Mouse (Mus musculus) gastrocnemius, postnatal 10 days (tissue): ENCODE results near the gene Srrm4. TPM values are rescaled to one million over a fixed set of nuclear protein-coding genes. Genes with fewer than 3 reads are reported as not detected.

Experiments
- DNase-seq: peaks from one replicate; pipeline ENCODE4 v3.0.0; 2021; ENCODE audit warnings: mixed read lengths
- total RNA-seq, 2 experiments: library from RNA; stranded (reverse); gene quantifications; 2 replicates each; pipeline ENCODE4 v1.2.3; 2021

The Srrm4 gene
- total RNA-seq, 2 experiments from 2014 or later, result 0.19 to 0.36 TPM

- DNase-seq, result no peak
Observed at GRCm38 (mm10) chr5:116553106-116553505, 38.5 kb downstream of the Srrm4 start.

- DNase-seq, result no peak
Observed at GRCm38 (mm10) chr5:116552584-116552983, 39.0 kb downstream of the Srrm4 start.

- no peak for DNase-seq
Observed at GRCm38 (mm10) chr5:116545746-116546145, 45.9 kb downstream of the Srrm4 start.

GRCm38 (mm10) chr5:116542317-116542716, 49.3 kb downstream of the Srrm4 start:
- DNase-seq, result no peak

- no peak for DNase-seq
Observed at GRCm38 (mm10) chr5:116541128-116541527, 50.5 kb downstream of the Srrm4 start.

GRCm38 (mm10) chr5:116539360-116539759, 52.3 kb downstream of the Srrm4 start:
- DNase-seq, result no peak

GRCm38 (mm10) chr5:116538491-116538890, 53.1 kb downstream of the Srrm4 start:
- DNase-seq, result no peak

GRCm38 (mm10) chr5:116526324-116526723, 65.3 kb downstream of the Srrm4 start:
- DNase-seq, result no peak

GRCm38 (mm10) chr5:116525308-116525707, 66.3 kb downstream of the Srrm4 start:
- DNase-seq, result no peak

GRCm38 (mm10) chr5:116523553-116523952, 68.1 kb downstream of the Srrm4 start:
- no peak for DNase-seq

- no peak for DNase-seq
Observed at GRCm38 (mm10) chr5:116523079-116523478, 68.5 kb downstream of the Srrm4 start.

- DNase-seq, result no peak
Observed at GRCm38 (mm10) chr5:116522273-116522672, 69.3 kb downstream of the Srrm4 start.

- DNase-seq, result no peak
Observed at GRCm38 (mm10) chr5:116518047-116518446, 73.6 kb downstream of the Srrm4 start.

GRCm38 (mm10) chr5:116512135-116512534, 79.5 kb downstream of the Srrm4 start:
- no peak for DNase-seq

- DNase-seq, result no peak
Observed at GRCm38 (mm10) chr5:116510229-116510628, 81.4 kb downstream of the Srrm4 start.

- DNase-seq, result no peak
Observed at GRCm38 (mm10) chr5:116501342-116501741, 90.3 kb downstream of the Srrm4 start.

- DNase-seq, result no peak
Observed at GRCm38 (mm10) chr5:116498880-116499640, 92.6 kb downstream of the Srrm4 start.

GRCm38 (mm10) chr5:116497866-116498265, 93.8 kb downstream of the Srrm4 start:
- no peak for DNase-seq

GRCm38 (mm10) chr5:116497205-116497604, 94.4 kb downstream of the Srrm4 start:
- DNase-seq, result no peak

- no peak for DNase-seq
Observed at GRCm38 (mm10) chr5:116496717-116497116, 94.9 kb downstream of the Srrm4 start.

- no peak for DNase-seq
Observed at GRCm38 (mm10) chr5:116495466-116495865, 96.2 kb downstream of the Srrm4 start.

GRCm38 (mm10) chr5:116494377-116494776, 97.2 kb downstream of the Srrm4 start:
- no peak for DNase-seq

GRCm38 (mm10) chr5:116492726-116493125, 98.9 kb downstream of the Srrm4 start:
- DNase-seq, result no peak

- no peak for DNase-seq
Observed at GRCm38 (mm10) chr5:116491794-116492420, 99.7 kb downstream of the Srrm4 start.
